Mouse (Mus musculus) urinary bladder, postnatal 25 days (tissue): ENCODE data around the gene Vegfb.
A peak's percentile ranks its signal among the peaks of the same experiment; 100 is the strongest.

ENCODE experiments used
- DNase-seq: peaks from one replicate; pipeline ENCODE4 v3.0.0; 2022; ENCODE audit warnings: low spot score

Vegfb gene

DNA sequence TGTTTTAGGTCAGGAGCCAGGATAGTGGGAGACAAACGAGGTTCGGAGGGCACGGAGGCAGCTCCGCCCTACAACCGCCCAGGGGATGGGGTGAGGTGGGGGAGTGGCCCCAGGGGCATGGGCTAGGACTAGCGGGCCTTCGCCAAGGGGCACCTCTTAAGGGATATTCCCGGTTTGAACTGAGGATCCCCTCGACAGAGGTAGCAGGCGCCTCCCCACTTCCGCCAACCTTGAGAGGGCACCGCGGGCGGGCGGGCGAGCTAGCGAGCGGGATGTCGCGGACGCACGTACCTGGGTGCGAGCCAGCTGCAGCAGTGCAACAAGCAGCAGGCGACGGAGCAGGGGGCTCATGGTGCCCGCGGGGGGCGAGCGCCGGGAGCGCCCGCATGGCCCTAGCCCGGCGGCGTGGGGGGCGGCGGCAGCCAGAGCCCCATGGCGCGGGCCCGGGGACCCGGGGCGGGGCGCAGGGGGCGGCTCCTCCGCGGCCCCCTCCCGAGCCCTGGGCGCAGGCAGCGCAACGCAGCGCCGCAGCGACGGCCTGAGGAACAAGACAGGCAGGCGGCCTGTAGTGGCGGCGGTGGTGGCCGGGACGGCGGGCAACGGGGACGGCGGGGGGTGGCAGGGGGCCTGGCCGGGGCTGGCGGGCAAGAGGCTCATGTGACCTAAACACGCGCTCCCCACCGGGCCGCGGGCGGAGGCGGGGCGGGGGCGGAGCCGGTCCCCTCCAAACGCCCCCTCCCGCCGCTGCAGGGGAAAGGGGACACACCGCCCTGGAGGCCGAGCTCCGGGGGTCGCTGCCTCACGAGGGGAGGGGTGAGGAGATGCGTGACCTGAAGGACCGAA lies at the start of gene Vegfb:
Gene Vegfb (minus strand): TSS at position 591 of the 843 bp plus-strand sequence.
- DNase-seq, result peak; percentile 62

DNA sequence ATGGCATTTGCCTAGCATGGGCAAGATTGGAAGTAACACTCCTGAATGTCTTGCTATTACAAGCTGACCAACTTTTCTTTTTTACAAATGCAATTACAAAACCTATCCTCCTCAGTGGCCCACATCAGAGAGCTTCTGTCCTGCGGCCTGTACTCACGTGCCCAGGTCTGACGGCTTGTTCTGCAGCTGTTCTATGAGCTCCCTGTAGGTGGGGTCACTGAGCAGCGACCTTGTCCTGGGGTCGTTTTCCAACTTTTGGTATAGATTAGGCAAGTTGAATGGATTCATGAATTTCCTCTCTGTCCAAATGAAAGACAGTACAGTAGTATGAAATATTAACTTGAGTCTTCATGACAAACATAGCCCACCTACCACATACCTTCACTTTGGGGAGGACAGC lies 46.6 kb upstream of the Vegfb start:
- DNase-seq, result no peak

DNA sequence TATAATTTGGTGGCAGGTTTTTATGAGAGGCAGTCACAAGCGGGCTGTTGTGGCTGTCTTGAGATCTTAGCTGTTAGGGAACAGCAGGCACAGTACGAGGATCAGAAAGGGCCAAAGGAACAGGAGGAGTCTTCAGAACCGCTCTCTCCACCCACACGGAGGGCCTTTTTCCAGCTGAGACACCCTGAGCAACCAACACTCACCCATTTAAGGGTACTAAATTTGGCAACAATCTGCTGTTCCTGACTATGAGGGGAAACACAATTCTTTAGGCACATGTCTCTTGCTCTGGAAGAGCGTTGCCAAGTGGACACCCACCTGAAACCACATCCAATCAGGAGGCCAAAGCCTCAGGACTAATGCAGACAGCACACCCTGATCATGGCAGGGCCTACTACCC lies 42.1 kb upstream of the Vegfb start:
- no peak for DNase-seq

DNA sequence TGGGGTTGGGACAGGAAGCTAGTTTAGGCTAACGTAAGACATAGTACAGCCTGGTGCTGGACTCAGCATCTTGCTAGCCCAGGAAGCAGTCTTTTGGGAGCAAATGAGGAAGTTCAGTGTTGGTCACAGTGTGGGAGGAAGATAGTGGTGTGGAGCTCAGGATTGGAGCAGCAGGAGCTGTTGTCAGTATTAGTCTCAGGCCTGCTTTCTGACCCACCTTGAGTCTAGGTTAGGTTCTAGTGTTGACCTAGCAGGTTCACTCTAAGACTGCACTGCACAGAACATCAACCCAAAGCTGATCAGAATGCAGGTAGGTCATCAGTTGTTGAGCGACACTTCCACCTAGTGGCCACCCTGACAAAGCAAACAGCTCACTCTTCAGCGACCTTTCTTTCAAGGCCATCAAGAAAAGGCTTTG lies 32.8 kb upstream of the Vegfb start:
- no peak for DNase-seq

DNA sequence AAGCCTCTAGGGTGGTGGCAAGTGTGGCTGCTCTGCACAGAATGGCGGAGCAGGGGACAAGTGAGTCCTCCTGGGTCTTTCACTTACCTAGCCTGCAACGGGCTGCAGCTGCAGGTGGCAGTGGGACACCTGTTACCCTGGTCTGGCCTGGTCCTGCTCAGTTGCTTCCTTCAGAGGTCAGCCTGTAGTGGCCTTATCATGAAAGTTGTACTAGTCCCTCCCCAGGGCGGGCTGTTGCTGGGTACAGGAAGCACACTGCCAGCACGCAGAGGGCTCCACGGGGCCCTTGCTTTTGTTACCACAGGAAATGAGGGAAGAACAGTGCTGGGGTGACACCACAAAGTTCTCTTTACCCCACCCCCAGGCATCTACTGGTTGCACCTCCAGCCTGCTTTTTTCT lies 31.7 kb upstream of the Vegfb start, which contains the start of gene Fermt3:
Gene Fermt3 (minus strand): TSS at position 279 of the 400 bp plus-strand sequence.
- DNase-seq, result no peak

DNA sequence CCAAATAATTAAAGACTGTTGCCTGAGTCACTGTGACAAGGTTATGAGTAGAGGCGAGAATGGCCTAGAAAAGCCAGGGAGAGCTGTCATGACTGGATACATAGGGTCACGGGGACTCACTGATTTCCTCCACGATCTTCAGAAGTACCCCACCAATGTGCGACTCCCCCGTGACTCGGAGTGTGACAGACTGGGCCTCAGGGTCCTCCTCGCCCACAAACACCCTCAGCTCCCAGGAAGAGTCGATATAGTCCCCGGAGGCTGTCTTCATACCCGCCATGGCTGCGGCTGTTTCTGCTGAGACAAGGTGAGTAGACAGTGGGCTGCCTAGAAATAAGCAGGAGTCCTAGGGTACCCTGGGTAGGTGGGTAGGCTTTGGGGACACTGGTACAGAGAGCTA lies 31.1 kb upstream of the Vegfb start:
- no peak for DNase-seq

DNA sequence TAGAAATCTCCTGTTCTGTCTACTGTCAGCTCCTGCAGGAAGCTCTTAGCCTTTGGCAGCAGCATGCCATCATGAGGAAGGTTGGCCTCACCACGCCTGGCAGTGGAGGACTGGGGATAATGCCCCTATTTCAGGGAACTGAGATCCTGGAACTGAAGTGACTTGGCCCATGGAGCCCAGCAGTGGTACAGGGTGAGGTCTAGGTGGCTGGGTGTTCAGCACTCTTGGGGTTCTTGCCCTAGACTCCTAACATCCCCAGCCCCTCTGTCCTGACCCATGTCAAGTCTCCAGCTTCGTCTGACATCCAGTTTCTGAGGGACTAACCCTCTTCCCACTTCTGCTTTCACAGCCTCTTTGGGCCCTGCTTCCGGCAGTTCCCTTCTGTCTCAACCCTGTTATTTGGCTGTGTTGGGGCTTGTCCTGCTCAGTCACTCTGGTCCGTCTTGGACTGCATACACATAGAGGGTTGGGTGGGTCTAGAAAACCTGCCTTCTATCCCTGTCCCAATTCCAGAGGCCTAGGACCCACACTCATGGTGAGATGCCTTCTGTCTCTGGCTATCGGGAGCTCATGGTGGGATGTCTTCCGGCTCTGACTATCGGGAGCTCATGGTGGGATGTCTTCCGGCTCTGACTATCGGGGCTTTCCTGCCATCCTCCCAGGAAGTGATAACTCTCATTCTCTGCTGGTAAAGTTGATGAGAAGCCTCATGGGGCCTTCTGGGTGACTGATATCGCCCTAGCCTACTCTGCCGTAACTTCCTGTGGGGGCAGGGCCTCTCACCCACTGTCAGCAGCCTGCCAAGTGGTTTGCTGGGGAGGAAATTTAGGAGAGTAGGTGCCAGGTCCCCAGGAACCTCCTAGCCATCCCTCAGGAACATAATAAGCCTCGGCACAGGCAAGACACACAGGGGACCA lies 30.3 kb upstream of the Vegfb start:
- DNase-seq, result no peak

DNA sequence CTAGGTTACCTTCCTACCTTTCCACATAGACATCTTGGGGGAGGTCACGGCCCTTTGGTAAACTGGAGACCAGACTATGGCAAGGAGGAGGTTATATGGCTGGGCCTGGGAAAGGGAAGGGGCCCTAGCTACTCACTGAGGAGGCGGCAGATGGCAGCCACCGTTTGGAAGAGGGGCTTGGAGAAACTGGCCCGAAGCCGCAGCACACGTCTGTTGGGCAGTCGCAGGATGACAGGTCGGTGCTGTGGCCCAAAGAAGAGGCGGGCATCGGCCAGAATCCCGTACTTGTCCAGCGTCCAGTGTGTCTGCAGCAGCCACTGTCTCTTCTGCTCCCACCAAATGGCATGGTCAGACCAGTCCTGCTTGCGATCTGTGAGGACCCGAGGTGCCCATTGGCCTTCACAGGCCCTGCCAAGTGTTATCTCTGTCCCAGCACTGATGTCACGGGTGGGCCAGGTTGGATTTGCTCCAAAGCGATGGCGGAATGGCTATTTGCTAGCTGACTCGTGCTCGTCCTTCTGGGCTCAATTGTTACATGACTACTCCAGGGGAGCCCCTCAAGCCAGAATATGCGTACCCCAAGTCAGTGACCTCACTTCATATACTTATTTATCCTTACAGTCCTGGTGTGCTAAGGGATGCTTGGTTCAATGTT lies 27.2 kb upstream of the Vegfb start:
- no peak for DNase-seq

DNA sequence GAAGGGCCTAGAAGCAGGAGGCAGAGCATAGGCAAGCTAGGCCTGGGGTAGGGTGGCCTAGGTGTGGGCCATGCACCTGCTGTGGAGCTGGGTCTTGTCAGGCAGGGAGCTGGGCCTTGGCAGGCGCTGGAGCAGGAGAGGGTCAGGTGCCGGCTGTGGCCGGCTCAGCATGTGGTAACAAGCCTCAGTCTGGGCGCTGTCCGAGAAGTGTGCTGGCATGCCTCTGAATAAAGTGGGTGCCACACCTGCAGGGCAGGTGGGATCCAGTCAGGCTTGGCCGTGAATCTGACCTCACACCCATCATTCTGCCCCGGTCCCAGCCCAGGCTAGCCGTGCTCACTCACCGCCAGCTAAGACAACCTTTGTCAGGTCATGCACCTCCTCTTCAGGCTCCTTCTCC lies 26.5 kb upstream of the Vegfb start:
- peak; percentile 38 for DNase-seq

DNA sequence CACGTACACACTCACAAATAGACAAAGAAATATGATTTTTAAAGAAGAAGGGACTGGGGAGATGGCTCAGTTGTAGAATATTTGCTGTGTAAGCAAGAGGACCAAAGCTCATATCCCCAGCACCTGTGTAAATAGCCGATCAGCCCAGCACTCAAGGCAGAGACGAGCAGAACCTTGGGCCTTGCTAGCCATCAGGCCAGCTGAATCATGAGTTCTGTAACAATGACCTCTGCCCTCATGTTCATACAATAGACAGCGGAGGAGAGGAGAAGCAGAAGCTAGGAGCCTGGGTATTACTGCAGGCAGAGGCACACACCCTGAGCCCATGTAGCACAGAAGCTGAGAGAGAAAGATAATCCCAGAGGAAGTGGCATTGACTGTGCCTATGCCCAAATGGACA lies 25.0 kb upstream of the Vegfb start:
- DNase-seq, result no peak

DNA sequence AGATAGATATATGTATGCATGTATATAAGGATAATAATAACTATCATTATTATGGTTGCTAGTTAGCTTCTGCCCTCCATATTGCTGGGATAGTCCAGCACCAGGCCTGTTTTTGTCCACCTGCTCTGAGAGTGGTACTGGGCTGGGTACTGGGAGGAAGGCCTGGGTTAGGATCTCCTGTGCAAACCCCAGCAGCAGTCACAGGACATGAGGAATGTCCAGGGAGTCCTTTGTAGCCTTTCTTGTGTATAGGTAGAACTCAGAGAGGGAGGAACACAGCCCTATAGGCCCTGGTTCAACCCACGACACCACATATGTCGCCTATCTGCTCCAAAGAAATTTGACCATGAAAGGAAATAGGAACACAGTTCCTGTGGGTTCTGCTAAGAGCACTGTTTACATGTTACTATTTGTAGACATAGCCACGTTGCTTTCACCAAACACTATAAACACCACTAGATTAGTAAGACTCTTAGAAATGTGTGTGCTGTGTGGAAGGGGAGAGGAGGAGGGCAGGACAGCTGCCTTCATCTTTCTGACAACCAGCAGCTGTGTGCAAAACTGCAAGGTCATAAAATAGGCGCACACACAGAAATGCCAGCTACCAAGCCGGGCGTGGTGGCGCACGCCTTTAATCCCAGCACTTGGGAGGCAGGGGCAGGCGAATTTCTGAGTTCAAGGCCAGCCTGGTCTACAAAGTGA lies 19.6 kb upstream of the Vegfb start:
- DNase-seq, result no peak

DNA sequence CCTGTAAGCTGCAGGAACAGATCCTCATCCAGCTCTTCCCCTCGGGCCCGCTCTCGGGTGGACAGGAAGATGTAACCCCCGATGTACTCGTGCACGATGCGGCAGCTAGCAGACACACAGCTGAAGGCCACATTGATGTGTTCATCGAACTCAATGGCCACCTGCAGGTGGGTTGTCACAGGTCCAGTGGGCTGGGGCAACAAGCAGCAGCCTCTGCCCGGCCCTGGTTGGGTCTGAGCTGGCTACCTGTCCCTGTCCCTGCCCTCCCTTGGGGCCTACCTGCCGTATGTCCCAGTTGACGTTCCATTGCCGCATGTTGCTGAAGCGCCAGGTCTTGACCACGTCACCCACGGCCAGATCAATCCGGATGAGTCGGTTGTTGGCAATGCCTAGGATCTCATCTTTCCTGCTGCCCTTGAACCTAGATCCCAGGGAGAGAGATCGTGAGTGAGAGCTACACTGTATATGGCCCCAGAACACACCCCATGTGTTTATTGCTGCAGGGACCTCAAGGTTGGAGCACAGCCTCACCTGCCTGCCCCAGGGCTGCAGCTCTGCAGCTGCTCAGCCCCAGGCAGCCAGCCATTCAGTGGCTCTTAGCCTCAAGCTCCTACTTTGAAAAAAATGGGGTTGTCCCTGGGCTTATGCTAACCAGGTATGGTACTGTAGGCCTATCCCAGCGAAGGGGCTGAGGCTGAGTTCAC lies 12.1 kb upstream of the Vegfb start:
- DNase-seq, result no peak

DNA sequence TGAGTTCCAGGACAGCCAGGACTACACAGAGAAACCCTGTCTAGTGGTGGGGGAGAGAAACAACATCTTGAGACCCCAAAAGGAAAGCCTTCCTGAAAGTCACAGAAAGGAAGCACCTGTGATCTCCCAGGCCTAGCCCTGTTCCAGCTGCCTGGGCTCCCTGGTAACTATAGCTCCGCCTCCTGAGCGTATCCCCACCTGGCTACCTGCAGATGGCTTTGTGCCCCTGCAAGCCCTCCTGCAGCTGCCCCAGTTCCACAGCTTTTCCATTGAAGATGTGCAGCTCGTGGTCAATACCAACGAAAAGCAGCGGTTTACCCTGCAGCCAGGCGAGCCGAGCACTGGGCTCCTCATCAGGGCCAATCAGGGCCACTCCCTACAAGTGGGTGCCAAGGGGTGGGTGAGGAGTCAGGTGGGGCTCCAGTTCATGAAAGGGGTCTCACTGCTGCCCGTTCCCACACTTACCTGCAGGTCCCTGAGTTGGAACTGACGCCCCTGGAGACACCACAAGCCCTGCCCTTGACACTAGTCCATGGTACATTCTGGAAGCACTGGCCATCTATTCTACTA lies 10.4 kb upstream of the Vegfb start:
- DNase-seq, result no peak

DNA sequence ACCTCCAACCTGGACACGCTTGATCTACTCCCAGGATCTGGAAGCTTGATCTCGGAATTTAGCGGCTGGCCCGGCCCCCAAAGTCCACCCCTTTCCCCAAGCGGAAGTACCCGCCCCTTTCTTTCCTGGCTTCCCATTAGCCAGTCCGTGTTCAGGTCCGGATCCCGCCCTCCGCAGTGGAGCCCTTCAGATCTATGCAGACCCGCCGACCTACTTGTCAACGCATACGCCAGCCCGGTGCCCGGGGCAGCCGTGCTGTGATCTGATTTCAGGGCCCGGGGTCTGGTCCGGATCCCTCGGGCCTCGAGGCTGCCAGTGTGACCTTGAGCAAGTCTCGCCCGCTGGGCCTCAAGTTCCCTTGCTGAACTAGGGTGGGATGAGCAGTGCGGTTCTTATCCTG lies 8.6 kb upstream of the Vegfb start, which contains the start of the genes Nudt22 and Trpt1:
Gene Nudt22 (minus strand): TSS at position 112 of the 400 bp plus-strand sequence.
Gene Trpt1 (plus strand): TSS at position 126 of the 400 bp plus-strand sequence.
- DNase-seq, result peak; percentile 80

DNA sequence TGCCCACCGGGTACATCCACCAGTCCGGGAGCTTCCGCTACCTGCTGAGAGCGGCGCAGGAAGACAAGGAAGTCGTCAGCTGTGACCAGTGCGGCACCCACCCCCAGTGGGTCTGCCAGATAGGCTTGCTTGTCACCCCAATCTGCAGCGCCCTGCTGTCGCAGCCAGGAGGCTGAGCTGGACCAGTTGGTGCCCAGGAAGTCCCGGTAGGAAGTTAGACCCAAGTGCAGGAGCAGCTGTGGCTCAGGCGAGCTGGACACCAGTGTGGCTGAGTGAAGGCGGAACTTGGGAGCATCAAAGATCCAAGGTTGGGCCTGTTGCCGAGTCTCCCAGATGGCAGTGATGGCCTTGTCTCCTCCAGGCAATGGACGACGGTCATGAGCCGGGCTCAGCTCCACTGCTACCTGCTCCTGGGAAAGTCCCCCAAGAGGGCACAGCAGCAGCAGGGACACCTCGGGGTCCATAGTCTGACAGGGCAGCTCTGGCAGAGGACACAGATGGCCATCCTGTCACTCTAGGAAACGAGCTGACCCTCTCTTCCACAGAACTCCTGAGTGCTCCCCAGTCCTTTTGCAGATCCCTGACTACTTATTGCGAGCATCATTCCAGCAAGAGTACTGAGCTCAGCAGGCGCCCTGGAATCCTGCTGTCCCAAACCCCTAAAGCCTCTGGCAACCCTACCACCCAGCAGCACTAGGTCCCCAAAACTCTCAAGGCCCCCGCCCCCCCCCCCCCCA lies 8.0 kb upstream of the Vegfb start:
- no peak for DNase-seq

DNA sequence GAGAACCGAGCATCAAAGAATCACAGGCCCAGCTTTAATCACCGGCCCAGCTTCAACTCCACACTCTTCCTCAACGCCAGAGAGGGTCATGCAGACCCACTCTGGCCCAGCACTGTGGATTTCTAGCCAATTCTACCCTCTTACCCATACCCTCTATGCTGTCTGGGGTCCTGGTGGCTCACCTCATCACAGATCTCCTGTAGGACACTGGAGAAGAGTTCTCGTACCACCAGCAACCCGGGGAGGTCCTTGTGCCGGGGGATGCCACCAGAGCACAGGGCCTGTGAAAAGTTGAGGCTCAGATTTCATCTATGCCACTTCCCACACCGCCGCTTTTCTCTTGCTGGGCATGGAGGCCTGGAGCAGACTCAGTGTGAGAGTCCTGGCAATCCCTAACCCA lies 7.0 kb upstream of the Vegfb start:
- DNase-seq, result no peak

DNA sequence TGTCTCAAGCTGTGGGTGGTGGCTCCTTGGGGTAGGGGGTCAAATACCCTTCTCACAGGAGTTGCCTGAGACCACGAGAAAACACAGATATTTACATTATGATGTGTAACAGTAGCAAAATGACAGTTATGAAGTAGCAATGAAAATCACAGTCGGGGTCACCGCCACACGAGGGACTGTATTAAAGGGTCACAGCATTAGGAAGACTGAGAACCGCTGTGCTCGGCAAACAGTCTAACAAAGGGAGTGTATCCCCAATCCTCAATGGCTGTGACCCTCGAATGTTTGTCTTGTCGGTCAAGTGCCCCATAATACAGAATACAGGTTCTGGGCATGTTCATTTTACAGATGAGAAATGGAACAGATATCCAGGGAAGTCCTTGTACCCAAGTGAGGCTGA lies 6.6 kb upstream of the Vegfb start:
- no peak for DNase-seq

DNA sequence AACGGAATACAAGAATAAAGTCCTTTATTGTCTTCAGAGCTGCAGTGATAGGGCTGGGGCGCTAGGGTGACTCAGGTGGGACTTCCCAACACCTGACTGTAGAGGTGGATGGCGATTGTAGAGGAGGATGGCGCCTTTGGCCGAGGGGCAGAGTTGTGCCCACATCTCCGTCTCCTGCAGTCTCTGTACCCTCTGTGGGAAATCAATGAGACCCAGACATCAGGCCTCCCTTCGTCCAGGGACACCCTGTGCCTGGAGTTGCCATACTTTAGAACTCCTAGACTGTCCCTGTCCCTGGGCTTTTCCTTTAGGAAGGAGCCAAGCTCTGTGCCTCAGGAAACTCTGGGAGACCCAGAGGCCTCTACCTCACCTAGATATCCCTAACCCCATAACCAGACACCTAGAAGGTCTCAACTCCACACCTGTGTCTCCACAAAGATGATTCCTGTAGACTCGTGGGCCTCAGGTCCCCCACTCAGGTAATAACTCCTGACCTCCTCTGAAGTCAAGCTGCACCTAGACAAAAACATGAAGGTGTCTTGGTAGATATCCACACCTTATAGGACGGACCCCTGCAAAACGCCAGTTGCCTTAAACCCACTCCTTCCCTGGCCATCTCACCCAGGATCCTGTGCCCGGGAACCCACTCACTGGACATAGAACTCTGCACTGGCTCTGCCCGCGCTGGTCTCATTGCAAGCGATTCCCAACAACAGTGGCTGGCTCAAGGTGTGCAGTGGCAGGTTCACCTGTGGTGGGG lies 5.7 kb upstream of the Vegfb start:
- no peak for DNase-seq
